Mouse (Mus musculus): ENCODE measurements at regions not wholly inside any gene's neighbourhood (a gene's known extent, or its start where the extent isn't known, plus 50 kb on each side); places are given as distances from the start of the nearest gene placed in this dataset.
A peak's percentile ranks its signal among the peaks of the same experiment; 100 is the strongest.
"Not testable (repeated sequence)": the region's sequence is repeated elsewhere in the genome, so short reads cannot be mapped to it uniquely, and the experiment has no call there.

DNA sequence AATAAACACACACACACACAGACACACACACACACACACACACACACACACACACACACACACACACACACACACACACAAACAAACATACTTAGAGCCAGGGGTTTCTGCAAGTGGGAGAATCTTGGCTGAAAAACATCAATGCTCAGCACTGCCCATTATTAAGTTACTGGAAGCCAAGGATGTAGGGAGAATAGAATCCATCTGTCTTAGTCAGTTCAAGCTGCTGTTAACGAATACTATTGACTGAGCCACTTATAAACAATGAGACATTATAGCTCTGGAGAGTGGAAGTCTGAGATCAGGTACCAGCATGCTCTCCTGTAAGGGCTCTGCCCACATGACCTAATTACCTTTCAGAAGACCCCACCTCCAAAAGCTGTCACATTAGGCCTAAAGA is 87.4 kb downstream of the Fam174b start:
- DNase-seq (ENCODE audit: extremely low spot score in 1 of 2, low spot score in 1 of 2): no peak

- DNase-seq (ENCODE audit: extremely low spot score in 1 of 2, low spot score in 1 of 2): no peak
These were observed 90.5 kb downstream of the Fam174b start for GRCm38 (mm10) chr7:73830581-73830980.

DNA sequence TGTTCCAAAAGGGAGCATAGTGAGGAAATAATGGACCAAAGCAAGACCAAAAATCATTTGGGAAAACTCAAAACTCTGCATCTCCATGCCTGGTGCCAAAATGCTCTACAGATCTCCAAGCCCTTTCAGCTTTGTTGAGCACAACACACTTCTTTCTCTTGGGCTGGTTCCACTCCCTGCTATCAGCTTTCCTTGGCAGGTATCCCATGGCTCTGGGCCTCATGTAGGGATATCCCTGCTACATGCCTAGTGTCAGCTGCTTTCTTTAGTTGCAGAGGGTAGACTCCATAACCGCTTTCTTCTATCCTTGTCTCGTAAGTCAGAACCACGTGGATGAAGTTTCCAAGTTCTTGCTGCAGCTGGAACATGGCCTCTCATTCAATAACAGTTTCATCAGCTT is 100.3 kb downstream of the Fam174b start:
- no peak for DNase-seq (ENCODE audit: extremely low spot score in 1 of 2, low spot score in 1 of 2)

DNA sequence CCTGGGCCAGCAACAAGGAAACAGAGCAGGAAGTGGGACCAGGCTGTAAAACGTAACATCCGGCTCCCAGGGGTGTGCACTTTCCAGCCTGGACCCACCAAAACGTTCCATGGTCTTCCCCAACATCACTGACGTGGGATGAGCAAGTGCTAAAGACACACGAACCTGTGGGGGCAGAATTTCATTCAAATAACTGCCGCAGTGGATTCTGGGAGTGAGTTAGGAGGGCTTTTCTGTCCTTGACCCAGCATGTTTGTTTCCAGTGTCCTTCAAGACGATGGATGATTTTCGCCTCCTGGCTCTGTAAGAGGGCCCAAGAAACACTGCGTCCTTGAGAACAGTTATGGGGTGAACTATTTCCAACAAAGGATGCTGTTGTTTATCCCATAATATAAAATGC is 112.1 kb downstream of the Fam174b start:
- no peak for DNase-seq (ENCODE audit: extremely low spot score in 1 of 2, low spot score in 1 of 2)

DNA sequence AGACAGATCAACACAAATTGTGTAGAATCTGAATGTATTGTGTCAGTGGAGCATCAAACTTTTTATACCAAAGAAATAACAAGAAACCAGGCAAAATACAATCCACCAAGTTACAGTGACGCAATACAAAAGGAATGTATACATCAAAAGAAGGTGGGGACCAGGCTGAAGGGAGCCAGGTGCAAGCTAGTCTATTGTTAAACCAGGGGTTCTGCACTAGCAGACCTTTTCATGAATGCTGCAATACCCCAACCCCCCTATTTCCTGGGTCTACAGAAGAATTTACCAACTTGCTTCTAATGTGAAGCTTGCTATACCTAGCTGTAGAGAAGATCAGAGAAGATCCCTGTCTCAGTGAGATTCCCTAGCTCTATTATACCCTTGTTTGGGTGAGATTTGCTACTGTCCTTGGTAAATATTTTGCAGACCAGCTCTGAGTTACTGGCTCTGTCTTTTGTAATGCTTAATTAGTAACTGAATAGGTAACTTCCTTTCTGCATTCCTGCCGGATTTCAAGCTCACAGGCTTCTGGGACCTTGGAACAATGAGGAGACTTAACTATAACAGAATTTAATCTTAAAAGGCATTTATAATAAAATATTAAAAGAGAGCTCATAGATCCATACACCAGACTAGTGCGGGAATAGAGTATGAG is 113.3 kb downstream of the Fam174b start:
- DNase-seq (ENCODE audit: extremely low spot score in 1 of 2, low spot score in 1 of 2): not testable (repeated sequence)

DNA sequence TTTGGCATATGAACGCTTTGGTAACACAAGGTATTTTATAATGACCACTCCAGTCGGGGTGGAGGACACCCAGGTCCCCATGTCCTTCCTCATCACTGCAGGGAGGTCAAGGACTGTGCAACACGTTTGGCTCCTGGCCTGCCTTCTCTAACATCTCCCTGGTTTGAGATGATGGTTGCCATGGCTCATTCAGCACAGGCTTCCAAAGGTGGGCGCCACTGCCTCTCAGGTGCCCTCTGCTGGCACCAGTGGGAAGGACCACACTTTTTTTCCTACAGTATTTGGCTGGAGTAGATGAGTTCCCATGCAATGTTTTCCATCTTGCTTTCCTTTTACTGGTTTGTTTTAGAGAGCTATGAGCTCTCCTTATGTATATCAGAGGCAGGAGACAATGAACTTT is 115.4 kb downstream of the Fam174b start:
- peak in 1 of 2 experiments; percentile 63 for DNase-seq (ENCODE audit: extremely low spot score in 1 of 2, low spot score in 1 of 2)

GRCm38 (mm10) chr7:73856908-73857307 is 116.8 kb downstream of the Fam174b start:
- DNase-seq (ENCODE audit: extremely low spot score in 1 of 2, low spot score in 1 of 2): no peak

GRCm38 (mm10) chr7:73865086-73865485 is 125.0 kb downstream of the Fam174b start:
- DNase-seq (ENCODE audit: extremely low spot score in 1 of 2, low spot score in 1 of 2): no peak

DNA sequence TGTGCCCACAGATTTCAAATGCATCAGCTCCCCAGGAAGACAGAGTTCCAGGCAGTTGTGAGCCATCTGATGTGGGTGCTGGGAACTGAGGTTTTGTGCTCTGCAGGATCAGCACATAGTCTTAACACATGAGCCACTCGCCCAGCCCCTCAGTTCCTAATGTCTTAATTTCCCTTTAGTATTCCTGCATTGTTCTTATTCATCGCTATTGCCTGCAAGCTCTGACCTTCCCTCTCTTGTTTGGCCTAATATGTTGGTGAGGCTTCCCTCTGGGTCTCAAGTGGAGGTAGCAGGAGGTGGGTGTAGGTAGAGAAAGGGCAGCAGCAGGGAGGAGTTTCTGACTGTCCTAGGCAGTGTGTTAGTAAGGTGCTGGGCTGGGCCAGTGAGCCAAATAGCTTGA is 132.1 kb downstream of the Fam174b start:
- DNase-seq (ENCODE audit: extremely low spot score in 1 of 2, low spot score in 1 of 2): no peak

- no peak for DNase-seq (ENCODE audit: extremely low spot score in 1 of 2, low spot score in 1 of 2)
These were observed 132.0 kb downstream of the St8sia2 start for GRCm38 (mm10) chr7:73881252-73882042.

- no peak for DNase-seq (ENCODE audit: extremely low spot score in 1 of 2, low spot score in 1 of 2)
These were observed 127.3 kb downstream of the St8sia2 start for GRCm38 (mm10) chr7:73886152-73886551.
